ENCODE assay signal across 9 mouse cellular contexts in the genomic region with DNA sequence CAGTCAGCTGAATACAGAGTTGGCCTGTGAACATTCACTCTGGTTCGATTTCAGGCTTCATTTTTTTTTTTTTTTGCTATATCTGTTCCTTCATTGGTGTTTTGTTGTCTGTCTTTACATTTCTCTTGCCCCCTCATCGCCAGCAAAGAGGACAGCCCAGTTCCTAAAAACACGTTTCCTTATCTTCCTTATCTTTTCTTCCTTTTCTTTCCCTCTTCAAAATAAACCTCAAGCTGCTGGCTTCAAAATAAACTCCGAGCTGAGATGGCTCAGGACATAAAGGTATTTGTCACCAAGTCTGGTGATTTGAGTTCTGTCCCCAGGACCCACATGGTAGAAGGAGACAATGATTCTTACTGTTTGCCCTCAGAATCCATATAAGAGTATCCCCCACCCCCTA. TPM values are rescaled to one million over a fixed set of nuclear protein-coding genes. Genes with fewer than 3 reads are reported as not detected.
A peak's percentile ranks its signal among the peaks of the same experiment; 100 is the strongest.
DNase-seq lines count a peak whose midpoint lies in the region; ATAC-seq and TF ChIP-seq lines count a peak whose summit lies in the region.
"Had no signal": no experiment of that assay in that cellular context is flagged by ENCODE, and none has a peak within 500 bp of the region (broad histone marks: within the 10 kb centered on the region; RNA-seq: fewer than 3 reads in every experiment).

No protein-coding gene starts in this region.

- intact Hi-C loops in heart, postnatal 14 days (cut with DNase I), result no loop called here

- TF ChIP-seq EP300 in liver, postnatal 0 days (IDR thresholded peaks at IDR 0.05; ENCODE audit: low read depth), result no peak

- peak overlapping the region; percentile 87 for H3K4me3 ChIP-seq in heart, embryonic 12.5 days
- peak overlapping the region; percentile 93 for H3K4me3 ChIP-seq in E14TG2a.4 (replicated peaks; ENCODE audit: low read length)
- peak overlapping the region; percentile 89 for H3K4me3 ChIP-seq in forebrain, embryonic 16.5 days (replicated peaks; ENCODE audit: low read length)
- peak overlapping the region; percentile 95 for H3K4me3 ChIP-seq in liver, postnatal 0 days (ENCODE audit: low read depth, low read length)

- peaks cover 50% of the 10 kb centered on the region for H3K36me3 ChIP-seq in heart, embryonic 12.5 days
- H3K36me3 ChIP-seq in E14TG2a.4 (ENCODE audit: insufficient read depth, low read length), result peaks cover 65% of the 10 kb centered on the region
- H3K36me3 ChIP-seq in forebrain, embryonic 16.5 days (ENCODE audit: control insufficient read depth, insufficient read depth), result peaks cover 25% of the 10 kb centered on the region
- peaks cover 31% of the 10 kb centered on the region for H3K36me3 ChIP-seq in liver, postnatal 0 days (replicated peaks; ENCODE audit: insufficient read depth, low read length)

- H3K4me1 ChIP-seq in heart, embryonic 12.5 days (replicated peaks), result peaks cover 5% of the 10 kb centered on the region; the same call in 1 of the 2 replicates
- peaks cover 51% of the 10 kb centered on the region for H3K4me1 ChIP-seq in E14TG2a.4 (replicated peaks; ENCODE audit: low read depth, low read length)
- H3K4me1 ChIP-seq in forebrain, embryonic 16.5 days (replicated peaks; ENCODE audit: control insufficient read depth, insufficient read depth, low read length), result peaks cover 8% of the 10 kb centered on the region
- peaks cover 10% of the 10 kb centered on the region for H3K4me1 ChIP-seq in liver, postnatal 0 days (ENCODE audit: insufficient read depth)

- H3K9ac ChIP-seq in heart, embryonic 12.5 days, result peak overlapping the region; percentile 89; the same call in 1 of the 2 replicates
- H3K9ac ChIP-seq in forebrain, embryonic 16.5 days (replicated peaks; ENCODE audit: low read depth, low read length), result peak overlapping the region; percentile 81
- H3K9ac ChIP-seq in liver, postnatal 0 days (replicated peaks), result peak overlapping the region; percentile 83

- no peaks in the 10 kb centered on the region for H3K9me3 ChIP-seq in heart, embryonic 12.5 days (replicated peaks)
- no peaks in the 10 kb centered on the region for H3K9me3 ChIP-seq in E14TG2a.4 (ENCODE audit: low read length)
- no peaks in the 10 kb centered on the region for H3K9me3 ChIP-seq in forebrain, embryonic 16.5 days (ENCODE audit: control insufficient read depth, low read length)
- H3K9me3 ChIP-seq in liver, postnatal 0 days (ENCODE audit: low read length), result no peaks in the 10 kb centered on the region

- WGBS in heart, embryonic 12.5 days, result 13% methylated on average over 4 of the region's 4 CpGs
- WGBS in forebrain, embryonic 16.5 days, result 23% methylated on average over 4 of the region's 4 CpGs
- WGBS in liver, postnatal 0 days (ENCODE audit: insufficient replicate concordance), result 4% methylated on average over 4 of the region's 4 CpGs

- no peaks in the 10 kb centered on the region for H3K27me3 ChIP-seq in heart, embryonic 12.5 days (replicated peaks)
- H3K27me3 ChIP-seq in E14TG2a.4 (ENCODE audit: insufficient read depth, low read length), result no peaks in the 10 kb centered on the region
- no peaks in the 10 kb centered on the region for H3K27me3 ChIP-seq in forebrain, embryonic 16.5 days (replicated peaks; ENCODE audit: control insufficient read depth, insufficient read depth, low read length)
- H3K27me3 ChIP-seq in liver, postnatal 0 days (ENCODE audit: insufficient read depth, low read length), result no peaks in the 10 kb centered on the region

- no peak for TF ChIP-seq CTCF in E14TG2a.4 (conservative IDR thresholded peaks at IDR 0.05; ENCODE audit: low read length)
- TF ChIP-seq CTCF in liver, postnatal 0 days (IDR thresholded peaks at IDR 0.05; ENCODE audit: low read depth), result no peak

- peak overlapping the region; percentile 74 for H3K4me2 ChIP-seq in heart, embryonic 12.5 days
- H3K4me2 ChIP-seq in forebrain, embryonic 16.5 days (ENCODE audit: low read length), result peak overlapping the region; percentile 90
- H3K4me2 ChIP-seq in liver, postnatal 0 days (ENCODE audit: low read depth, low read length), result peak overlapping the region; percentile 83

- DNase-seq in heart, postnatal 14 days, result no peak
- DNase-seq in liver, postnatal 0 days, result no peak
- no peak for DNase-seq in layer of hippocampus, postnatal 25 days (ENCODE audit: extremely low spot score in 1 of 2, low spot score in 1 of 2)
- no peak for DNase-seq in thymus, adult 18-20 months

- ATAC-seq in heart, embryonic 12.5 days (ENCODE audit: insufficient number of reproducible peaks, low FRiP score), result no peak
- no peak for ATAC-seq in forebrain, embryonic 16.5 days
- ATAC-seq in liver, postnatal 0 days, result no peak
- ATAC-seq in megakaryocyte-erythroid progenitor cell, adult 5-6 weeks (replicated peaks; ENCODE audit: low FRiP score, low TSS enrichment, poor library complexity, severe bottlenecking), result no peak

- no peak overlapping the region for H3K27ac ChIP-seq in heart, embryonic 12.5 days (ENCODE audit: poor library complexity, severe bottlenecking)
- H3K27ac ChIP-seq in forebrain, embryonic 16.5 days (ENCODE audit: low read length), result no peak overlapping the region
- H3K27ac ChIP-seq in liver, postnatal 0 days (ENCODE audit: low read depth), result peak overlapping the region; percentile 83

RNA-seq across cellular contexts. Expression of a gene that starts 0.6 kb away (rescaled TPM):
- 27.5 and 29.0 TPM in 2 replicates for polyA plus RNA-seq in heart, embryonic 12.5 days (2016; fragmentation: Nextera tagmentation; extraction: Ambion mirVana)
- total RNA-seq in heart, postnatal 14 days (2021), result 10 to 100 TPM; 13.5 TPM
- 53.3 and 55.4 TPM in 2 replicates for polyA plus RNA-seq in forebrain, embryonic 16.5 days (2015; fragmentation: Nextera tagmentation; extraction: Ambion mirVana)
- polyA plus RNA-seq in liver, postnatal 0 days (2015; fragmentation: Nextera tagmentation; extraction: Ambion mirVana), result 12.5 and 13.2 TPM in 2 replicates
- total RNA-seq in layer of hippocampus, postnatal 25 days (2021), result 10 to 100 TPM; 27.8 to 33.9 TPM
- total RNA-seq in megakaryocyte-erythroid progenitor cell, adult 5-6 weeks (2014; fragmentation: Nextera tagmentation), result 32.7 and 37.9 TPM in 2 replicates
- total RNA-seq in megakaryocyte-erythroid progenitor cell, adult 5-6 weeks (2017), result 27.0 and 35.8 TPM in 2 replicates

RNA-seq across cellular contexts. Expression of a gene that starts 9.1 kb away (rescaled TPM):
- 129 and 142 TPM in 2 replicates for polyA plus RNA-seq in heart, embryonic 12.5 days (2016; fragmentation: Nextera tagmentation; extraction: Ambion mirVana)
- total RNA-seq in heart, postnatal 14 days (2021), result 10 to 100 TPM; 85.7 to 86.8 TPM
- 79.4 and 81.7 TPM in 2 replicates for polyA plus RNA-seq in forebrain, embryonic 16.5 days (2015; fragmentation: Nextera tagmentation; extraction: Ambion mirVana)
- polyA plus RNA-seq in liver, postnatal 0 days (2015; fragmentation: Nextera tagmentation; extraction: Ambion mirVana), result 30.5 and 32.5 TPM in 2 replicates
- 10 to 100 TPM; 41.4 to 51.6 TPM for total RNA-seq in layer of hippocampus, postnatal 25 days (2021)
- total RNA-seq in megakaryocyte-erythroid progenitor cell, adult 5-6 weeks (2014; fragmentation: Nextera tagmentation), result 76.8 and 85.0 TPM in 2 replicates
- total RNA-seq in megakaryocyte-erythroid progenitor cell, adult 5-6 weeks (2017), result 32.4 and 62.8 TPM in 2 replicates

RNA-seq across cellular contexts. Expression of a gene that starts 17.0 kb away (rescaled TPM):
- polyA plus RNA-seq in heart, embryonic 12.5 days (2016; fragmentation: Nextera tagmentation; extraction: Ambion mirVana), result 0.59 and 0.96 TPM in 2 replicates
- total RNA-seq in heart, postnatal 14 days (2021), result under 1 TPM in 1 of 2 experiments, not detected in 1; 0.24 TPM
- polyA plus RNA-seq in forebrain, embryonic 16.5 days (2015; fragmentation: Nextera tagmentation; extraction: Ambion mirVana), result 0.19 and 0.32 TPM in 2 replicates
- polyA plus RNA-seq in liver, postnatal 0 days (2015; fragmentation: Nextera tagmentation; extraction: Ambion mirVana), result 13.7 and 15.2 TPM in 2 replicates
- total RNA-seq in layer of hippocampus, postnatal 25 days (2021), result under 1 TPM; 0.35 to 0.52 TPM
- not detected in 2 replicates for total RNA-seq in megakaryocyte-erythroid progenitor cell, adult 5-6 weeks (2014; fragmentation: Nextera tagmentation)
- total RNA-seq in megakaryocyte-erythroid progenitor cell, adult 5-6 weeks (2017), result not detected in 2 replicates
- total RNA-seq: common myeloid progenitor, adult 5-6 weeks had no signal

RNA-seq across cellular contexts. Expression of a gene that starts 17.5 kb away (rescaled TPM):
- 86.6 and 106 TPM in 2 replicates for polyA plus RNA-seq in heart, embryonic 12.5 days (2016; fragmentation: Nextera tagmentation; extraction: Ambion mirVana)
- total RNA-seq in heart, postnatal 14 days (2021), result 10 to 100 TPM; 25.6 to 28.1 TPM
- polyA plus RNA-seq in forebrain, embryonic 16.5 days (2015; fragmentation: Nextera tagmentation; extraction: Ambion mirVana), result 63.9 and 74.4 TPM in 2 replicates
- polyA plus RNA-seq in liver, postnatal 0 days (2015; fragmentation: Nextera tagmentation; extraction: Ambion mirVana), result 513 and 556 TPM in 2 replicates
- 10 to 100 TPM; 21.6 to 30.4 TPM for total RNA-seq in layer of hippocampus, postnatal 25 days (2021)
- total RNA-seq in megakaryocyte-erythroid progenitor cell, adult 5-6 weeks (2014; fragmentation: Nextera tagmentation), result 54.1 and 72.8 TPM in 2 replicates
- total RNA-seq in megakaryocyte-erythroid progenitor cell, adult 5-6 weeks (2017), result 25.4 and 37.0 TPM in 2 replicates

RNA-seq across cellular contexts. Expression of a gene that starts 17.7 kb away (rescaled TPM):
- polyA plus RNA-seq in heart, embryonic 12.5 days (2016; fragmentation: Nextera tagmentation; extraction: Ambion mirVana), result not detected in 2 replicates
- total RNA-seq in heart, postnatal 14 days (2021), result not detected
- not detected in 2 replicates for polyA plus RNA-seq in forebrain, embryonic 16.5 days (2015; fragmentation: Nextera tagmentation; extraction: Ambion mirVana)
- polyA plus RNA-seq in liver, postnatal 0 days (2015; fragmentation: Nextera tagmentation; extraction: Ambion mirVana), result not detected in 2 replicates
- not detected for total RNA-seq in layer of hippocampus, postnatal 25 days (2021)
- total RNA-seq in megakaryocyte-erythroid progenitor cell, adult 5-6 weeks (2014; fragmentation: Nextera tagmentation), result not detected in 2 replicates
- total RNA-seq in megakaryocyte-erythroid progenitor cell, adult 5-6 weeks (2017), result not detected in 2 replicates
- total RNA-seq: common myeloid progenitor, adult 5-6 weeks had no signal
